ENCODE assay signal across 8 mouse cellular contexts in the genomic region with DNA sequence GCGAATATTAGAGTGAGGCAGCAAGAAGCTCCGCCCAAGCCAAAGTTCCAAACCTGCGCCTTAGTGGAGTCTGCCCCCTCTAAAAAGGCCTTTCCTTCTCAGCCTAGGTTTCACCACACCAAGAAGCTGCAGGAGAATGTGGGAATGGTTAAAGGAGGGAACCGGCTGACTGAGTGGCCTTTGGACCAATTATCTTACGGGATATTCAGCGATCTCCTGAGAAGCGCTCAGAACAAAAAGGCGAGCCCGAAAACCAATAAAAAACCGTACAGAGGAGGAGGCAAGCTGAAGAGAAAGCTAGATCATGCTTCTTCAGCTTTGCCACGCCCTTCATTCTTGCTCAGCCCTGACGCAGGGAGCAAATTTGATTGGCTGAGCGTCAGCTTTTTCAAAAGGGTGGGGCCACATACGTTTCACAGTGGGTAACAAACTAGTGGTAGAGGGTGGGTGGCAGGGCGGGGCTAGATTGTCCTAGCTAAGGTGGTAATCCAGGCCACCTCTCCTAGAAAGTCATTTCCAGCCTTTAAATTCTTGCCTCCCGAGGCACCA. TPM values are rescaled to one million over a fixed set of nuclear protein-coding genes. Genes with fewer than 3 reads are reported as not detected.
DNase-seq lines count a peak whose midpoint lies in the region; ATAC-seq lines count a peak whose summit lies in the region.

Cdk16 (plus strand) TSS at position 436 of the 549 bp plus-strand sequence.

- peak; percentile 90 for ATAC-seq in embryonic facial prominence, embryonic 13.5 days (ENCODE audit: insufficient number of reproducible peaks, insufficient read depth, low FRiP score, low TSS enrichment, low read depth)
- ATAC-seq in kidney, embryonic 14.5 days (ENCODE audit: low FRiP score, low TSS enrichment) = peak; percentile 96
- ATAC-seq in limb, embryonic 15.5 days (ENCODE audit: insufficient number of reproducible peaks, low FRiP score, low TSS enrichment, low read depth) = peak; percentile 91

- peaks cover 10% of the 10 kb centered on the region for H3K4me1 ChIP-seq in embryonic facial prominence, embryonic 13.5 days
- no peaks in the 10 kb centered on the region for H3K4me1 ChIP-seq in kidney, embryonic 14.5 days (ENCODE audit: control insufficient read depth, insufficient read depth, low read length)
- peaks cover 14% of the 10 kb centered on the region for H3K4me1 ChIP-seq in limb, embryonic 15.5 days

- H3K9ac ChIP-seq in embryonic facial prominence, embryonic 13.5 days = peak within 1 kb of the TSS; percentile 91
- H3K9ac ChIP-seq in kidney, embryonic 14.5 days (ENCODE audit: low read depth, low read length) = peak within 1 kb of the TSS; percentile 86
- peak within 1 kb of the TSS; percentile 64 for H3K9ac ChIP-seq in limb, embryonic 15.5 days

- DNase-seq in 3T3-L1 (ENCODE audit: low read depth, low spot score) = peak; percentile 97
- peak; percentile 87 for DNase-seq in adrenal gland, postnatal 36 days
- DNase-seq in heart, adult 18-20 months = peak; percentile 89 to 96
- peak; percentile 56 to 70 for DNase-seq in monocyte, adult 2 months (ENCODE audit: low read depth in 1 of 2, low spot score in 2 of 2)
- DNase-seq in spleen, postnatal 36 days (ENCODE audit: low spot score in 2 of 2) = peak; percentile 89 to 92

- peak within 1 kb of the TSS; percentile 65 for H3K4me2 ChIP-seq in embryonic facial prominence, embryonic 13.5 days
- peak within 1 kb of the TSS; percentile 55 for H3K4me2 ChIP-seq in kidney, embryonic 14.5 days (replicated peaks; ENCODE audit: low read depth, low read length)
- peak within 1 kb of the TSS; percentile 60 for H3K4me2 ChIP-seq in limb, embryonic 15.5 days

- peaks cover 8% of the 10 kb centered on the region for H3K36me3 ChIP-seq in embryonic facial prominence, embryonic 13.5 days
- peaks cover 6% of the 10 kb centered on the region; the same call in 1 of the 2 replicates for H3K36me3 ChIP-seq in kidney, embryonic 14.5 days (ENCODE audit: control insufficient read depth, insufficient read depth, low read length)
- peaks cover 10% of the 10 kb centered on the region for H3K36me3 ChIP-seq in limb, embryonic 15.5 days

- H3K9me3 ChIP-seq in embryonic facial prominence, embryonic 13.5 days = no peaks in the 10 kb centered on the region
- H3K9me3 ChIP-seq in kidney, embryonic 14.5 days (ENCODE audit: control insufficient read depth, low read length) = no peaks in the 10 kb centered on the region
- H3K9me3 ChIP-seq in limb, embryonic 15.5 days = no peaks in the 10 kb centered on the region

- H3K27me3 ChIP-seq in embryonic facial prominence, embryonic 13.5 days = no peaks in the 10 kb centered on the region
- H3K27me3 ChIP-seq in kidney, embryonic 14.5 days (ENCODE audit: control insufficient read depth, insufficient read depth, low read length) = no peaks in the 10 kb centered on the region
- H3K27me3 ChIP-seq in limb, embryonic 15.5 days = no peaks in the 10 kb centered on the region

- peak within 1 kb of the TSS; percentile 64 for H3K4me3 ChIP-seq in embryonic facial prominence, embryonic 13.5 days
- H3K4me3 ChIP-seq in kidney, embryonic 14.5 days (ENCODE audit: low read length) = peak within 1 kb of the TSS; percentile 63
- peak within 1 kb of the TSS; percentile 59 for H3K4me3 ChIP-seq in limb, embryonic 15.5 days

- WGBS in embryonic facial prominence, embryonic 13.5 days = 24% methylated on average over 16 of the region's 16 CpGs
- 26% methylated on average over 16 of the region's 16 CpGs for WGBS in kidney, embryonic 14.5 days
- WGBS in limb, embryonic 15.5 days = 24% methylated on average over 16 of the region's 16 CpGs

- H3K27ac ChIP-seq in embryonic facial prominence, embryonic 13.5 days = peak within 1 kb of the TSS; percentile 95
- peak within 1 kb of the TSS; percentile 93 for H3K27ac ChIP-seq in kidney, embryonic 14.5 days (ENCODE audit: low read depth, low read length)
- H3K27ac ChIP-seq in limb, embryonic 15.5 days = peak within 1 kb of the TSS; percentile 93

RNA-seq across cellular contexts. Expression of gene Cdk16, which starts in this region (rescaled TPM):
- total RNA-seq in adrenal gland, postnatal 36 days (2021) = 100 to 1,000 TPM; 149 to 163 TPM
- polyA plus RNA-seq in embryonic facial prominence, embryonic 13.5 days (2015; fragmentation: Nextera tagmentation; extraction: Ambion mirVana) = 111 and 127 TPM in 2 replicates
- 100 to 1,000 TPM; 107 to 117 TPM for total RNA-seq in heart, adult 18-20 months (2021)
- polyA plus RNA-seq in kidney, embryonic 14.5 days (2014; fragmentation: Nextera tagmentation; extraction: Ambion mirVana) = 76.7 and 80.6 TPM in 2 replicates
- polyA plus RNA-seq in limb, embryonic 15.5 days (2015; fragmentation: Nextera tagmentation; extraction: Ambion mirVana) = 115 and 119 TPM in 2 replicates

Comparison
In these comparisons a context has a peak if more than half of its experiments do, and no peak if none do; other contexts are left out.
1. Peak in every context shown above with its lines: DNase-seq, ATAC-seq, H3K4me3 ChIP-seq and H3K27ac ChIP-seq.